Mouse (Mus musculus) testis, adult 2 months (tissue): Measurements from ENCODE around the gene 4931422A03Rik. TPM values are rescaled to one million over a fixed set of nuclear protein-coding genes. Genes with fewer than 3 reads are reported as not detected.

ENCODE experiments used
- H3K27ac ChIP-seq: fragments of 200-500 bp; 2 replicates; pipeline ENCODE4 v1.5.1; 2012; ENCODE audit warnings: low read depth, low read length; ENCODE audit not compliant: control insufficient read depth, insufficient read depth
- H3K27me3 ChIP-seq: fragments of 200-500 bp; 2 replicates; pipeline ENCODE4 v1.6.1; 2012; ENCODE audit warnings: mild to moderate bottlenecking, low read length, moderate library complexity; ENCODE audit not compliant: control insufficient read depth, insufficient read depth
- H3K36me3 ChIP-seq: fragments of 200-500 bp; 2 replicates; pipeline ENCODE4 v1.6.1; 2012; ENCODE audit warnings: mild to moderate bottlenecking, low read length; ENCODE audit not compliant: control insufficient read depth, insufficient read depth
- H3K4me1 ChIP-seq: fragments of 200-500 bp; 2 replicates; pipeline ENCODE4 v1.6.1; 2012; ENCODE audit warnings: low read length; ENCODE audit not compliant: control insufficient read depth, insufficient read depth
- H3K4me3 ChIP-seq: fragments of 200-500 bp; 2 replicates; pipeline ENCODE4 v1.5.1; 2012; ENCODE audit warnings: low read depth, mild to moderate bottlenecking, low read length, moderate library complexity, mixed read lengths; ENCODE audit not compliant: control insufficient read depth
- CTCF ChIP-seq: fragments of 200-500 bp; IDR thresholded peaks from 2 replicates; pipeline ENCODE4 v1.5.1; 2012; ENCODE audit warnings: low read depth, mild to moderate bottlenecking, inconsistent platforms, low read length, moderate library complexity; ENCODE audit not compliant: control insufficient read depth, insufficient read depth, insufficient replicate concordance
- POLR2A ChIP-seq: fragments of 200-500 bp; IDR thresholded peaks from 2 replicates; pipeline ENCODE4 v1.6.1; 2012; ENCODE audit warnings: low read depth, mild to moderate bottlenecking, inconsistent platforms, low read length, moderate library complexity; ENCODE audit not compliant: control insufficient read depth
- polyA plus RNA-seq: library from polyadenylated mRNA; depleted of rRNA; stranded (reverse); fragments of >200 nt; gene quantifications from 2 replicates; pipeline ENCODE4 v1.2.3, GENCODE M21; 2012

4931422A03Rik gene
- polyA plus RNA-seq, 1 experiment: 50.4 TPM

- TF ChIP-seq CTCF (no peak), POLR2A (no peak)
- Histone ChIP-seq H3K27me3 (no peaks in the 10 kb centered on the region), H3K4me3 (no peak overlapping the region), H3K27ac (no peak overlapping the region), H3K36me3 (peaks cover 1% of the 10 kb centered on the region), H3K4me1 (no peaks in the 10 kb centered on the region)
Observed at GRCm38 (mm10) chr2:104058954-104059353, 30.8 kb upstream of the 4931422A03Rik start.

GRCm38 (mm10) chr2:104058381-104058780 lies 30.2 kb upstream of the 4931422A03Rik start:
- H3K36me3 ChIP-seq: peaks cover 1% of the 10 kb centered on the region
- no peak for TF ChIP-seq POLR2A
- TF ChIP-seq CTCF: no peak
- no peaks in the 10 kb centered on the region for H3K4me1 ChIP-seq
- H3K4me3 ChIP-seq: no peak overlapping the region
- H3K27ac ChIP-seq: no peak overlapping the region
- H3K27me3 ChIP-seq: no peaks in the 10 kb centered on the region

- H3K36me3 ChIP-seq: peaks cover 2% of the 10 kb centered on the region
- H3K27ac ChIP-seq: no peak overlapping the region
- H3K27me3 ChIP-seq: no peaks in the 10 kb centered on the region
- 0 out of 2 replicates have a peak, but pooled peaks cover 2% of the 10 kb centered on the region for H3K4me1 ChIP-seq
- no peak overlapping the region for H3K4me3 ChIP-seq
- no peak for TF ChIP-seq CTCF
- TF ChIP-seq POLR2A: no peak
Observed at GRCm38 (mm10) chr2:104044479-104045080, 16.4 kb upstream of the 4931422A03Rik start.

- Histone ChIP-seq H3K4me1 (0 out of 2 replicates have a peak, but pooled peaks cover 2% of the 10 kb centered on the region), H3K36me3 (peaks cover 2% of the 10 kb centered on the region), H3K27me3 (no peaks in the 10 kb centered on the region), H3K27ac (peak overlapping the region; percentile 78), H3K4me3 (peak overlapping the region; percentile 18; the same call in 1 of the 2 replicates)
- TF ChIP-seq POLR2A (no peak), CTCF (no peak)
Observed at GRCm38 (mm10) chr2:104043624-104044478, 15.7 kb upstream of the 4931422A03Rik start.

- H3K4me1 ChIP-seq: 0 out of 2 replicates have a peak, but pooled peaks cover 2% of the 10 kb centered on the region
- no peak for TF ChIP-seq POLR2A
- TF ChIP-seq CTCF: no peak
- peaks cover 2% of the 10 kb centered on the region for H3K36me3 ChIP-seq
- no peaks in the 10 kb centered on the region for H3K27me3 ChIP-seq
- H3K27ac ChIP-seq: no peak overlapping the region
- no peak overlapping the region for H3K4me3 ChIP-seq
Observed at GRCm38 (mm10) chr2:104042766-104043165, 14.6 kb upstream of the 4931422A03Rik start.

GRCm38 (mm10) chr2:104041632-104042031 lies 13.5 kb upstream of the 4931422A03Rik start:
- no peak for TF ChIP-seq POLR2A
- TF ChIP-seq CTCF: no peak
- H3K36me3 ChIP-seq: peaks cover 2% of the 10 kb centered on the region
- no peak overlapping the region for H3K27ac ChIP-seq
- no peaks in the 10 kb centered on the region for H3K27me3 ChIP-seq
- 0 out of 2 replicates have a peak, but pooled peaks cover 2% of the 10 kb centered on the region for H3K4me1 ChIP-seq
- H3K4me3 ChIP-seq: no peak overlapping the region

GRCm38 (mm10) chr2:104038236-104038635 lies 10.1 kb upstream of the 4931422A03Rik start:
- peaks cover 5% of the 10 kb centered on the region for H3K36me3 ChIP-seq
- H3K27ac ChIP-seq: no peak overlapping the region
- no peak overlapping the region for H3K4me3 ChIP-seq
- no peaks in the 10 kb centered on the region for H3K4me1 ChIP-seq
- no peaks in the 10 kb centered on the region for H3K27me3 ChIP-seq
- no peak for TF ChIP-seq CTCF
- TF ChIP-seq POLR2A: no peak
